Mouse (Mus musculus) kidney, adult 8-10 months (tissue): ENCODE measurements around the gene Apc2.

ENCODE experiments used
- DNase-seq, 2 experiments: peaks; one replicate each; pipeline ENCODE4 v3.0.0; 2022

Gene Apc2

DNA sequence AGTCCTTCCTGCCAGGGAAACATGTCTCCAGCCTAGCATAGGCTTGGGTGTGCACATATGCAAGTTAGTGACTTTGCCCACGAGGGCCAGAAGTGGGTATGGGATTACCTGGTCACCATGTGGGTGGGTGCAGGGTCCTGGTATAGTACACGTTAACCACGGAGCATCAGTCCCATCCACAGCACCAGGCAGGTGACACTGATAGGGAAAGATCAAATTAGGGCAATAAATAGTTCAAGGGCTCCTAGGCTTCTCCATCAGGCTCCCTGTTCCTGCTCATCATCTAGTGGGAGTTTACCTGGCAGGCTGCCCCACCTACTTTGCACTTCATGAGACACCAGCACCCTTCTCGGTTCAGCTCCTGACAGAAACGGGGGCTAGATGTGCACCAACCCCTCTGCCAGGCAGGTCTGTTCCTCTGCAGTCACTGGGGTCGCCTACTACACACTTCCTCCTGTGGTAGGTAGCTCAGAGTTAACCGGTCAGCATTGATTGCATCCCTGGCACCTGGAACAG lies 931 bp upstream of the Apc2 start:
- no peak for DNase-seq

DNA sequence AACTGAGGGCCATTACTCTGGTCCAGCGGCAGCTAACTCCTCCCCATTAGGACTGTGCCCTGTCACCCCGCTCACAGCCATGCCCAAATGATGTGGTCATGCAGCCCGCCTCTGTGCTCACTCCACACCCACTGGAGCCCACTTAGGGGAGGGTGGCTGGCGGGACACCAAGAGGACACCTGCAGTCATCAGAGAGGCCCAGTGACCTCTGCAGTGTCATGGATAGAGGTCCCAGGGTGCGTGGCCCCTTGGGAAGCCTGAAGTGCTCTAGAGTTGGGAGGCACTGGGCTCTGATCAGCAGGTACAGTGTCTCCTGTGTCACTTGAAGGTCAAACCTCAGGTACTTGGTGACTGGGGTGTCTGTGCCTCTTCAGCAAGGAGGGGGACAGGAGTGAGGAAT lies 1.0 kb downstream of the Apc2 start:
- no peak for DNase-seq

DNA sequence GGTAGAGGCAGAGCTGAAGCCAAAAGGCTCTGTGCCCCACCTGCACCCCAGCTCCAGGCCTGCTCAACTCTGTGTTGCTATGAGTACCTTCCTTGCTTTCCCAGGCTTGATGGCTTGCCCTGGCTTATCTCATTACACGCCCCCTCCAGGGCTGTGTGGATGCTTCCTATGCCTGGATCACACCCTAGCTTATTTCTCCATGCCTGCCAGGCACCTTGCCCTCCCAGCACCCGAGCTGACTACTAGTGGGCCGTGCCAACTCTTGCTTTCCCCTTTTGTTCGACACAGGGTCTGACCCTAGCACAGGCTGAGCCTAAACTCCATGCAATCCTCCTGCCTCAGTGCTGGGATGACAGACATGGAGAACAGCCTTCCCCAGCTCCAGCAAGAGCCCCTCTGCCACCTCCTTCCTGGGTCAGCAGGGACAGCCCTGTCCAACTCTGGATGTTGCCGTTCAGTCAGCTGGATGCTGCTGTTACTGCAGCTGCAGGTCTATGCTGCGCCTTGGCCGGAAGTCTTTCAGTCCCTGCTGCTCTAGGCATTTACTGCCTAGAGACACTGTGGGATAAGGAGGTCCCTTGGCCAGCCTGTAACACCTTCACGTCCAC lies 1.9 kb downstream of the Apc2 start:
- DNase-seq = no peak

DNA sequence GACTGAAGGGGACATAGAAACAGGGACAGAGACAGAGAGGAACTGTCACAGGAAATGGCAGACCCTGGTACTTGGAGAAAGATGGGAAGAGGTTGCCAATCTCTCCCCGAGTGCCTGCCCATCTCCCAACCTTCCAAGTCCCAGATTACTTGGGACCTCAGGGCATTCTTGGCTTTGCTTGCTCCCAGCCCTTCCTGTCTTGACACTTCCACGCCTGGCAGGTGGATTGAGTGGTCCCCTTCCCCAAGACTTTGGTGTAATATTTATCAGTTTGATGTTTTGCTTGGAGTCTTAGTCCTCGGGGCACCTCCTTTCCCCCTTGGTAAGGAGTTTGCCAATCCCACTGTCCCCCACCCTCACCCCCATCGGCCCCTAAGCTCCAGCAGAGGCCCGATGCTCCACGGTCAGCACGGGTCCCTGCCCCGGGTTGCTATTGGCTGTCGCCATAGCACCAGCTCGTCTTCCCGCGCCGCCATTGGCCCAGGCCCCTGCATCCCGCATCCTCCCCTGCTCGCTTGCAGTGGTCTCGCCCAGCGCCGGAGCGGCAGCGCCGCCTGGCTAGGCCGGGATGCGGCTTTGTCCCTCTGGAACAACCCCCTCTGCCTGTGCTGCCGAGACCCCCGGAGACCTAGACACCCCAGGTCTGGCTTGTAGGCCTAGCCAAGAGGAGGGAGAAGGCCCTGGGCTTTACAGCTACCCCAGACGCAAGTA lies 2.9 kb downstream of the Apc2 start:
- DNase-seq = no peak

DNA sequence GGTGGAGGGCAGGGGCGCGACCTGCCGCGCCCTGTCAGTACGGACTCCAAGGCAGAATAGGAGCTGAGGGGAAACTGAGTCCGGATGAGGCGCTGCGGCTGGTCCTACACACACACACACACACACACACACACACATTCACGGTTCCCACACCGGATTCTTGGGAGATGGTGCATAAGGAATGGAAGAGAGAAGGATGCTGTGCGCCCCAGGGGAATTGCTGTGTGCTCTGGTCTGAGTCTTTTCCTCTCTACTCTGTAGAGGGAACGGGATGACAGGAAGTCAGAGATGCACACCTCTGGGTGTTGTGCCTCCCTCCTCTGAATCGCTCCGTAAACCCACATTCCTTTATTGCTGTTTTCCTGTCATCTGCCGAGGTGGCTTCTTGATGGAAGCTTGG lies 3.5 kb downstream of the Apc2 start:
- DNase-seq = no peak

DNA sequence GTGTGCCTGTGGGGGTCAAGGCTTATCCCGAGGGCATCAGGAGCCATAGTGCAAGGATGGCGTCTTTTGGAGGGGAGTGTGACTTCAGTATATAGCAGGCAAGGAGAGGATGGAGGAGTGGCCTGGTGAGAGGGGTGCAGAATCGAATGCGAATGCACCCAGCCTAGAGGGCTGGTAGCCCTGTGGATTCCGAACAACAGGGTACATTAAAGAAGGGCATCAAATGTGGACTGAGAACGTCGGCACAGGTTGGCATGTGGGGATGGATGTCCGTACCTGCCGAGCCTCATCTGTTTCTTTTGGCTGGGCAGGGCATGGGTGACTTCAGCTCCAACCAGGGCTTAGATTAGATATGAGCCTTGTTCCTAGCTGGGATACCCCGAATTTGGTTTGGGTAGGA lies 4.0 kb downstream of the Apc2 start:
- DNase-seq = no peak

DNA sequence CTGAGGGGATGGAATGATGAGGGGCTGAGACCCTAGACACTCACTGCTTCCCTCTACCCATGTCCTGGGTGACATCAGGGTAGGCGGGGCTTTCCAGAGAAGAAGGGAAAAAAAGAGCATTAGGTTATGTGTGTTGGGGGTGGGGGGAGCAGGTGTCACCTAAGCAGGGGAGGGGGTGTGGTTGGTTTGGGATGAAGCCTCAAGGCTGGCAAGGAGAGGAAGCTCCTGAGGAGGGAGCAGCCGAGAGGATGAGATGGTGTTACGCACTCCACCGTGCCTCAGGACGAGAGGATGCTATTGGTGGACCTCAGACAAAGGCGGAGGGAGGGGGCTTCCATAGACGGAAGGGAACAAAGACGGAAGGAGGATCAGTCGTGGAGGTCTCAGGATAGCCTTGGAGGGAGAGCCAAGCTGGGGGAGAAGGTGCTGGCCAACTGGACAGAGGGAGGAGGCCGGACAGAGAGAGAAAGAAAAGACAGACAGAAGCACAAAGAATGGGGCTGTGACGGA lies 5.0 kb downstream of the Apc2 start:
- DNase-seq = no peak

DNA sequence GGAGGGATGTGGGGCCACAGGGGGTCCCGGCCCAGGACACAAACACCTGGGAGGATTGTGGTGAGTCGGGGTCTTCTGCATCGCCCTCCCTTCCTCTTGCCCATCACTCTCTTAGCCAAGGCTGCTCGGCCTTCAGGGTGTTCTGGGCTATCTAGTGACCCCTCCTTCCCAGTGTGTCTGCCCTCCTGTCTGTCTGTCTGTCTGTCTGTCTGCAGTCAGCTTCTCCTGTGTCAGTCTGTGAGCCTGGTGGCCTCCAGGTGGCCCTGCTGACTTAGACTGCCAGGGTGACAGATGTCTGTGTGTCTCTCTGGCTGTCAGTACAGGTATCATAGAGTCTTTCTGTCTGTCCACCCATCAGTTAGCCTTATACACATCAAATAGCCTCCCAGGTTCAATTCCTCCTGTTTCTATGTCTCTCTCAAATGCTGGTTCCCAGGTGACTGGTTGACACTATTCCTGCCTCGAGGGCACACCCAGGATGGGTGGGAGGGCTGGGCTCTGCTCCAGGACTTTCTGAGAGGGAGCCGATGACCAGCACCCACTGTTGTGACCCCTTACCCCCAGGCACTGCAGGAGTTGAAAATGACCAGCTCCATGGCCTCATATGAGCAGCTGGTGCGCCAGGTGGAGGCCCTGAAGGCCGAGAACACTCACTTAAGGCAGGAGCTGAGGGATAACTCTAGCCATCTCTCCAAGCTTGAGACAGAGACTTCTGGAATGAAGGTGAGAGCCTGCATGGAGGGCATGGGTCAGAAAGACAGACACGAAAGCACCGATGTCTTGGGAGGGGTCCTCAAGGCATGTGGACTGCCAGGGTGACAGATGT lies 5.7 kb downstream of the Apc2 start:
- DNase-seq = no peak

DNA sequence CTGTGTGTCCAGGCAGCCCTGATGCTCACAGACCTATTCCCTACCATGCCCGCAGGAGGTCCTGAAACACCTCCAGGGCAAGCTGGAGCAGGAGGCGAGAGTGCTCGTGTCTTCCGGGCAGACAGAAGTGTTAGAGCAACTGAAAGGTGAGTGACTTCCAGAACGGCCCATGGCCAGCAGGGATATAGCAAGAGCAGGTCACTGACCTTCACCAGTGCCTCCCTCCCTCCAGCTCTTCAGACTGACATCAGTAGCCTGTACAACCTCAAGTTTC lies 6.2 kb downstream of the Apc2 start:
- no peak for DNase-seq

DNA sequence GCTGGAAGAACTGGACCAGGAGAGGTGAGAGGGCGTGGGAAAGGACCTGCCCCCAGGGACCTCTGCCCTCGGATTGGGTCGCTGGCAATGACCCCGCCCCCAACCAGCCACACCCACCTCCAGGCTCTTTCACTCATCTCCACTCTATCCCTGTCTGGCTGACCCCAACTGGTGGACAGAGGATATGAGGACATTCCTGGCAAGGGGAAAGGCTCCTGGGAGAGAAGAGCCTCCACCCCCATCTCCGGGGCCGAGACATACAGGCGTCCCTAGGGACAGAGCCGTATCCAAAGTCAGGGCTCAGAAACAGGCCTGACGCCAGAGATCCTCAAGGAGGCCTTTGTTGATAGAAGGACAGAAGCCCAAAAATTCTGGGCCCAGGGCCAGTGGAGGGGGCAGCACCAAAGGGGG lies 6.7 kb downstream of the Apc2 start:
- peak; percentile 60 to 69 for DNase-seq

DNA sequence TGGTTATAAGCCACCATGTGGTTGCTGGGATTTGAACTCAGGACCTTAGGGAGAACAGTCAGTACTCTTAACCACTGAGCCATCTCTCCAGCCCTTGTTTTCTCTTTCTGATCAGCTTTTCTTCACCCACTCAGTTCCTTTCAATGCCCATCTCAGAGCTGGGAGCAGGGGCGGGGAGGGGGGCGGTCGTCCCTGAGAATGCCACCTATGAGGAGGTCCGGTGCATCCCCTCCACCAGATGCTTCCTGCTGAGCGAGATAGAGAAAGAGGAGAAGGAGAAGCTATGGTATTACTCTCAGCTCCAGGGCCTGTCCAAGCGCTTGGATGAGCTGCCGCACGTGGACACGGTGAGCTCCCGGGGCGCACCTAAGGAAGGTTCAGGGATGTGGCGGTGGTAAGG lies 8.7 kb downstream of the Apc2 start:
- DNase-seq = no peak

DNA sequence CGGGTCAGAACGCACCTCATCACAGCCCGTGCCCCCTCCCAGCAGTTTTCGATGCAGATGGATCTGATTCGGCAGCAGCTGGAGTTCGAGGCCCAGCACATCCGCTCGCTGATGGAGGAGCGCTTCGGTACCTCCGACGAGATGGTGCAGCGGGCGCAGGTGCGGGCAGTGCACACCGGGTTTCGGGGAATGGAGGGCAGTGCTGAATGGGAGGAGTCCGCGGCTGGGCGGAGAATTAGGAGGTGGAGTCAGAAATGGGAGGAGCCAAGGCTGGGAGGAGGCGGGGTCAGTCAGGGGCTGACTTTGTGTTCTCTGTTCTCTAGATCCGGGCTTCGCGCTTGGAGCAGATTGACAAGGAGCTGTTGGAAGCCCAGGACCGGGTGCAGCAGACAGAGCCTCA lies 9.1 kb downstream of the Apc2 start:
- DNase-seq = peak in 1 of 2 experiments; percentile 56

DNA sequence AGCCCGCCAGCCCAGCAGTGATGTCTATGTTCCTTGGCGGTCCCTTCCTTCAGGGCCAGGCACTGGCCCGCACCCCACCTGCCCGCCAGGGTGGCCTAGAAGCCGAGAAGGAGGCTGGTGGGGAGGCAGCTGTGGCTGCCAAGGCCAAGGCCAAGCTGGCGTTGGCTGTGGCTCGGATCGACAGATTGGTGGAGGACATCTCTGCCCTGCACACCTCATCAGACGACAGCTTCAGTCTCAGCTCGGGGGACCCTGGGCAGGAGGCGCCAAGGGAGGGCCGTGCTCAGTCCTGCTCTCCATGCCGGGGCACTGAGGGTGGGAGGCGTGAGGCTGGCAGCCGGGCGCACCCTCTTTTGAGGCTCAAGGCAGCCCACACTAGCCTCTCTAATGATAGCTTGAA lies 15.8 kb downstream of the Apc2 start:
- DNase-seq = no peak

DNA sequence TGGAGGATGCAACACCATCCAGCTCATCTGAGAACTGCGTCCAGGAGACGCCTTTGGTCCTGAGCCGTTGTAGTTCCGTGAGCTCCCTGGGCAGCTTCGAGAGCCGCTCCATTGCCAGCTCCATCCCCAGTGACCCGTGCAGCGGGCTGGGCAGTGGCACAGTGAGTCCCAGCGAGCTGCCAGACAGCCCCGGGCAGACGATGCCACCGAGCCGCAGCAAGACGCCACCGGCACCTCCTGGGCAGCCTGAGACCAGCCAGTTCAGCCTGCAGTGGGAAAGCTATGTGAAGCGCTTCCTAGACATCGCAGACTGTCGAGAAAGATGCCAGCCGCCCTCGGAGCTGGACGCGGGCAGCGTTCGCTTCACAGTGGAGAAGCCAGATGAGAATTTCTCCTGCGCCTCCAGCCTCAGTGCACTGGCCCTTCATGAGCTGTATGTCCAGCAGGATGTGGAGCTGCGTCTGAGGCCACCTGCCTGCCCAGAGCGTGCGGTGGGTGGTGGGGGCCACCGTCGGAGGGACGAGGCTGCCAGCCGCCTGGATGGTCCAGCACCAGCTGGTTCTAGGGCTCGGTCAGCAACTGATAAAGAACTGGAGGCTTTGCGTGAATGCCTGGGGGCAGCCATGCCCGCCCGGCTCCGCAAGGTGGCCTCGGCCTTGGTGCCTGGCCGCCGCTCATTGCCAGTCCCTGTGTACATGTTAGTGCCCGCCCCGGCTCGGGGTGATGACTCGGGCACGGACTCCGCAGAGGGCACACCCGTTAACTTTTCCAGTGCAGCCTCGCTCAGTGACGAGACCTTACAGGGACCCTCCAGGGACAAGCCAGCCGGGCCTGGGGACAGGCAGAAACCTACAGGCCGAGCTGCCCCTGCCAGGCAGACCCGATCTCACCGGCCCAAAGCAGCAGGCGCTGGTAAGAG lies 17.1 kb downstream of the Apc2 start:
- no peak for DNase-seq

DNA sequence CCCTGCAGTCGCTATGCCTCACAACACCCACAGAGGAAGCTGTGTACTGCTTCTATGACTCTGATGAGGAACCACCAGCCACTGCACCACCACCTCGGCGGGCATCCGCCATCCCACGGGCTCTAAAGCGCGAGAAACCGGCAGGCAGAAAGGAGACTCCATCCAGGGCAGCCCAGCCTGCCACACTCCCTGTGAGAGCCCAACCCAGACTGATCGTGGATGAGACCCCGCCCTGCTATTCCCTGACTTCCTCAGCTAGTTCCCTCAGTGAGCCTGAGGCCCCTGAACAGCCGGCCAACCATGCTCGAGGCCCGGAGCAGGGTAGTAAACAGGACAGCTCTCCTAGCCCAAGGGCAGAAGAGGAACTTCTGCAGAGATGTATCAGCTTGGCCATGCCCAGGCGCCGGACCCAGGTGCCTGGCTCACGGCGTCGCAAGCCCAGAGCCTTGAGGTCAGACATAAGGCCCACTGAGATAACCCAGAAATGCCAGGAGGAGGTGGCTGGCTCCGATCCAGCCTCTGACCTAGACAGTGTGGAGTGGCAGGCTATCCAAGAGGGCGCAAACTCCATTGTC lies 17.9 kb downstream of the Apc2 start:
- DNase-seq = no peak

DNA sequence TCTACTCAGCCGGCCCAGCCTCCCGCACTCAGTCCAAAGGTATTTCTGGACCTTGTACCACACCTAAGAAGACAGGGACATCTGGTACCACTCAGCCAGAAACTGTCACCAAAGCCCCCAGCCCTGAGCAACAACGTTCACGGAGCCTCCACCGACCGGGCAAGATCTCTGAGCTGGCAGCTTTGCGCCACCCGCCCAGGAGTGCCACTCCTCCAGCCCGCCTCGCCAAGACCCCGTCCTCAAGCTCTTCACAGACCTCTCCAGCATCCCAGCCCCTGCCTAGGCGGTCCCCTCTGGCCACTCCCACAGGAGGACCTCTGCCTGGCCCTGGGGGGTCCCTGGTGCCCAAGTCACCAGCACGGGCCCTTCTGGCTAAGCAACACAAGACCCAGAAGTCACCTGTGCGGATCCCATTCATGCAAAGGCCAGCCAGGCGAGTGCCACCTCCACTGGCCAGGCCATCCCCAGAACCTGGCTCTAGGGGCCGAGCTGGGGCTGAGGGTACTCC lies 18.8 kb downstream of the Apc2 start:
- no peak for DNase-seq

DNA sequence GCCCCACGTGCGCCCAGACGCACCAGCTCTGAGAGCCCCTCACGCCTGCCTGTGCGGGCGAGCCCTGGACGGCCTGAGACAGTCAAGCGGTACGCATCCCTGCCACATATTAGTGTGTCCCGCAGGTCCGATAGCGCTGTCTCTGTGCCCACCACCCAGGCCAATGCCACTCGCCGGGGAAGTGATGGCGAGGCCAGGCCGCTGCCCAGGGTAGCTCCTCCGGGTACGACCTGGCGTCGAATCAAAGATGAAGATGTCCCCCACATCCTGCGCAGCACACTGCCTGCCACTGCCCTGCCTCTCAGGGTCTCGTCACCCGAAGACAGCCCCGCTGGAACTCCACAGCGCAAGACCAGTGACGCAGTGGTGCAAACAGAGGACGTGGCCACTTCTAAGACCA lies 19.5 kb downstream of the Apc2 start:
- no peak for DNase-seq

DNA sequence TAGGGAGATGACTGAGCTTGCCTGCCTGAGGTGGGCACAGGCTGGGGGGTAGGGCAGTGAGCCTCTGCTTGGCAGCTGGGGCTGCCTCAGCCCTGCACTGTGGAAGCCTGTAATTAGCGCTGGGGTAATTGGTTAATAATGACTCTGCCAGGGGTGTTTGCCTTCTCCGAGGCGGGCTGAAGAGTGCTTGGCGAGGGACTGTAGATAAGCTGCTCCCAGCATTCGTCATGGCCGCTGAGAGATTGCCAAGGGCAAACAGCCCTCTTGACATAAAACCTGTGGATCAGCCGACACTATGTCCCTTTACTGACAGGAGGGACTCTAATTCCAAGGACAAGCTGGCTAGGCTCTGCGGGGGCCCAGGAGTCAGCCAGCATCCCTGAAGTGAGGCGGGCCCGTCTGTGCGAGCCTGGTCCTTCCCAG lies 20.6 kb downstream of the Apc2 start:
- no peak for DNase-seq

DNA sequence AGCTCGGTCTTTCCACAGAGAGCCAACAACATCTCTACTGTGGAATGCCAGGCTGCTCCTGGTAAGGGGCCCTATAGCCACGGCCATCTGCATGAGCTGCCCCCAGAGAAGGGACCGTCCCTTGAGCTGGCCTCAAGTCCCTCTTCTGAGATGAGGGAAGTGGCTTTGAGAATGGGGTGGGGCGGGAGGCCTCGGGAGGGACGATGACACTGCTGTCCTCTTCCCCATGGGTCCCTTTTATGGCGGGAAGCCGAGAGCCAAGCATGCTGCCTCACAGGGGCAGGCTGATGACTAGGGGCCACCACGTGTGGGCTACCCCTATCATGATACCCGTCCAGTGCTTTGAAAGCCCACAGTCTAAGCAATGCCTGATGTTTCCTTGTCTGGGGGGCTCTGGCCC lies 21.2 kb downstream of the Apc2 start:
- no peak for DNase-seq

DNA sequence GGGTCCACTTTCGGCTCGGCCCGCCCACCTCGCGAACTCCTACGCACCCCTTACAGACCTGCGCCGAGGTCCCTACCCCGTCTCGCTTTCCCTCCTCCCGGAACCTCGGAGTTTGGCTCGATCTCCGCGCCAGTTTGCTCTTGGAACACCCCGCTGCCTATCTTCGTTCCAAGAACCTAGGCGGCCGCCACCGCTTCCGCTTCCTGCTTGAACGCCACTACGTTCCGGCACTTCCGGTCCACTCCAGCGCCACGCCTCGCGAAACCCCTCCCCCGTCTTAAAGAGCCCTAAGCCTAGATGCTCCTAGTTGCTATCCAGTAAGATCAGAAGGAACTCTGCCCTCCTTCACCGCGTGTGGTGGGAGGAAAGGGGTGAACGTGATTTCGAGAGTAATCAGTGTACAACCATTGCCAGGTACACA lies 24.6 kb downstream of the Apc2 start, which contains the start of gene 2310011J03Rik:
2310011J03Rik (minus strand) TSS at position 198 of the 421 bp plus-strand sequence.
- peak; percentile 91 to 96 for DNase-seq

DNA sequence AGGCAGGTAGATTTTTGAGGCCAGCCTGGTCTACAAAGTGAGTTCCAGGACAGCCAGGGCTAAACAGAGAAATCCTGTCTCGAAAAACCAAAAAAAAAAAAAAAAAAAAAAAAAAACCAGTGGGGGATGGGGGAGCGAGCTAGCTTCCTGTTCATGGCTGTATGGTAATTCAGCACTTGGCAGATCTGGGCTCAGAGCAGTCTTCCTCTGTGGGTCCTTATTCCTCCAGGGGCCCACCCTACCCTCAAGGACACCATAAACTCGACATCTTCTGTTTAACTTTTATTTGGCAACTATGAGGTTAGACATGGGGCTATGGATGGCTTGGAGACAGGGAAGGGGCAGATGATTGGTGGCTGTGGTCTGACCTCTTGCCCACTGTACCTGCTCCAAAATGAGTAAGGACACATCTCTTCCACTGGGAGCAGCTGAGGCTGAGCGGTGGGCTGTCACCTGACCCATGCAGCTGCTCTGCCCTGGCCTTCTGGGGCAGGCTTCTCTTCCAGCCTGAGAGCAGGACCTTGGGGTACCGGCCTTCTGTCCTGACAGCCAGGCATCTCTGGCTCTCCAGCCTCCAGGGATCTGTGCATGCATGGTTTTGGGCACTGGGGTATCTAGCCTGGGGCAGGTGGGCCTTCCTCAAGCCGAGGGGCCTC lies 25.4 kb downstream of the Apc2 start:
- no peak for DNase-seq
